Mouse (Mus musculus) cerebellum, adult 2 months (tissue): ENCODE results near the gene Btnl1.

Experiments used
- CTCF ChIP-seq: fragments of 200-500 bp; IDR thresholded peaks from 2 replicates; pipeline ENCODE4 v1.5.1; 2011; ENCODE audit warnings: low read depth, mild to moderate bottlenecking, control low read depth, low read length, moderate library complexity, borderline replicate concordance; ENCODE audit not compliant: insufficient read depth
- POLR2A ChIP-seq: fragments of 200-500 bp; IDR thresholded peaks from 2 replicates; pipeline ENCODE4 v1.6.1; 2011; ENCODE audit warnings: low read length, control low read depth, borderline replicate concordance; ENCODE audit not compliant: insufficient read depth

GRCm38 (mm10) chr17:34398711-34399393, 21.9 kb downstream of the Btnl1 start, which contains the start of gene BC051142:
- TF ChIP-seq CTCF (no peak), POLR2A (peak; percentile 86; the same call in 1 of the 2 replicates)
